Mouse (Mus musculus) layer of hippocampus, adult 8-10 months (tissue): ENCODE measurements around the gene Prcp. TPM values are rescaled to one million over a fixed set of nuclear protein-coding genes. Genes with fewer than 3 reads are reported as not detected.
"Not testable (repeated sequence)": the region's sequence is repeated elsewhere in the genome, so short reads cannot be mapped to it uniquely, and the experiment has no call there.

Experiments
- DNase-seq, 2 experiments: peaks; one replicate each; pipeline ENCODE4 v3.0.0; 2022; ENCODE audit warnings: low spot score in 2 of 2
- total RNA-seq, 4 experiments: library from RNA; stranded (reverse); gene quantifications; 2 replicates each; pipeline ENCODE4 v1.2.4; 2022

Gene Prcp
- total RNA-seq, 4 experiments from 2014 or later, result 6.1 to 13.1 (median 10.2) TPM

GRCm38 (mm10) chr7:92890211-92890610 is 15.9 kb downstream of the Prcp start:
- DNase-seq, result no peak

- DNase-seq, result no peak
Observed at GRCm38 (mm10) chr7:92890618-92891230, 16.5 kb downstream of the Prcp start.

- DNase-seq, result no peak
Observed at GRCm38 (mm10) chr7:92893478-92893877, 19.2 kb downstream of the Prcp start.

GRCm38 (mm10) chr7:92896036-92896435 is 21.8 kb downstream of the Prcp start:
- no peak for DNase-seq

GRCm38 (mm10) chr7:92897021-92897420 is 22.8 kb downstream of the Prcp start:
- DNase-seq, result peak in 1 of 2 experiments; percentile 15

GRCm38 (mm10) chr7:92903360-92904038 is 29.2 kb downstream of the Prcp start:
- DNase-seq, result peak; percentile 12 to 59

GRCm38 (mm10) chr7:92904285-92904684 is 30.0 kb downstream of the Prcp start:
- DNase-seq, result not testable (repeated sequence)

- DNase-seq, result no peak
Observed at GRCm38 (mm10) chr7:92920172-92920856, 46.0 kb downstream of the Prcp start.

- no peak for DNase-seq
Observed at GRCm38 (mm10) chr7:92920857-92921172, 46.5 kb downstream of the Prcp start.

GRCm38 (mm10) chr7:92932792-92933191 is 58.5 kb downstream of the Prcp start:
- DNase-seq, result no peak

GRCm38 (mm10) chr7:92933308-92933948 is 59.2 kb downstream of the Prcp start:
- DNase-seq, result peak in 1 of 2 experiments; percentile 6

GRCm38 (mm10) chr7:92936747-92937146 is 62.5 kb downstream of the Prcp start:
- DNase-seq, result no peak

- DNase-seq, result peak in 1 of 2 experiments; percentile 9
Observed at GRCm38 (mm10) chr7:92937955-92938354, 63.7 kb downstream of the Prcp start.

GRCm38 (mm10) chr7:92939776-92940175 is 65.5 kb downstream of the Prcp start:
- DNase-seq, result no peak

GRCm38 (mm10) chr7:92950775-92951174 is 76.5 kb downstream of the Prcp start:
- no peak for DNase-seq

- no peak for DNase-seq
Observed at GRCm38 (mm10) chr7:92952210-92952609, 77.9 kb downstream of the Prcp start.

- no peak for DNase-seq
Observed at GRCm38 (mm10) chr7:92959758-92960157, 85.5 kb downstream of the Prcp start.

GRCm38 (mm10) chr7:92961876-92962275 is 87.6 kb downstream of the Prcp start:
- no peak for DNase-seq

GRCm38 (mm10) chr7:92964754-92965501 is 90.7 kb downstream of the Prcp start:
- DNase-seq, result no peak

- DNase-seq, result peak; percentile 29 to 39
Observed at GRCm38 (mm10) chr7:92967381-92968127, 93.3 kb downstream of the Prcp start.

- DNase-seq, result no peak
Observed at GRCm38 (mm10) chr7:92977429-92977828, 103.2 kb downstream of the Prcp start.
